Mouse (Mus musculus): ENCODE measurements around the gene Pramel3. TPM values are rescaled to one million over a fixed set of nuclear protein-coding genes. Genes with fewer than 3 reads are reported as not detected.
"Not testable (repeated sequence)": the region's sequence is repeated elsewhere in the genome, so short reads cannot be mapped to it uniquely, and the experiment has no call there.

Pramel3 gene
- not detected for total RNA-seq (2022)

GRCm38 (mm10) chrX:135302007-135302406 lies at the start of gene Pramel3:
Gene Pramel3 (plus strand): TSS chrX:135302307.
- not testable (repeated sequence) for DNase-seq

GRCm38 (mm10) chrX:135360685-135361084 lies 58.6 kb downstream of the Pramel3 start:
- DNase-seq: not testable (repeated sequence)

- DNase-seq: not testable (repeated sequence)
Measured at GRCm38 (mm10) chrX:135361943-135362342, 59.8 kb downstream of the Pramel3 start.

Other genes starting within 250 kb of the Pramel3 start
- gene Gm15023, start 124.7 kb upstream of the Pramel3 start, total RNA-seq (2022): not detected
- 1 to 10 TPM; 2.1 to 6.1 (median 4.2) TPM for gene Tceal6, start 91.6 kb upstream of the Pramel3 start, total RNA-seq (2022)
- not detected for gene Gm5128, start 71.0 kb downstream of the Pramel3 start, total RNA-seq (2022)
- not detected for gene Gm7903, start 131.5 kb downstream of the Pramel3 start, total RNA-seq (2022)
- gene AV320801, start 192.3 kb downstream of the Pramel3 start, total RNA-seq (2022): not detected